Mouse (Mus musculus): Measurements from ENCODE around the gene Lig1. TPM values are rescaled to one million over a fixed set of nuclear protein-coding genes. Genes with fewer than 3 reads are reported as not detected.

Lig1 gene
- total and polyA plus RNA-seq, 3 experiments: 1.6 to 2.7 (median 2.6) TPM

GRCm38 (mm10) chr7:13291370-13291769 is 14.3 kb downstream of the Lig1 start:
- H3K27me3 ChIP-seq (ENCODE audit: control insufficient read depth, insufficient read depth, low read length): no peaks in the 10 kb centered on the region
- TF ChIP-seq POLR2A (IDR thresholded peaks at IDR 0.05; ENCODE audit: insufficient read depth, low read depth, low read length) (no peak), CTCF (IDR thresholded peaks at IDR 0.05) (no peak), EP300 (IDR thresholded peaks at IDR 0.05; ENCODE audit: insufficient read depth, low read depth, low read length) (no peak)
- no peak for DNase-seq
- no peaks in the 10 kb centered on the region for H3K4me1 ChIP-seq (ENCODE audit: control insufficient read depth, insufficient read depth, low read length)
- no peak overlapping the region for H3K4me3 ChIP-seq
- H3K79me2 ChIP-seq (replicated peaks; ENCODE audit: control insufficient read depth, insufficient read depth, low read length): no peaks in the 10 kb centered on the region
- no peak overlapping the region for H3K27ac ChIP-seq
- no peaks in the 10 kb centered on the region for H3K36me3 ChIP-seq (ENCODE audit: control insufficient read depth, insufficient read depth, low read length)
- H3K9ac ChIP-seq (ENCODE audit: low read depth, low read length): no peak overlapping the region
- intact Hi-C loops (cut with DNase I): no loop called here
- WGBS: 87% methylated on average over 2 of the region's 2 CpGs

- Histone ChIP-seq H3K79me2 (replicated peaks; ENCODE audit: control insufficient read depth, insufficient read depth, low read length) (no peaks in the 10 kb centered on the region), H3K4me3 (no peak overlapping the region), H3K4me1 (ENCODE audit: control insufficient read depth, insufficient read depth, low read length) (no peaks in the 10 kb centered on the region), H3K36me3 (ENCODE audit: control insufficient read depth, insufficient read depth, low read length) (no peaks in the 10 kb centered on the region), H3K9ac (ENCODE audit: low read depth, low read length) (no peak overlapping the region), H3K27ac (no peak overlapping the region), H3K27me3 (ENCODE audit: control insufficient read depth, insufficient read depth, low read length) (no peaks in the 10 kb centered on the region)
- WGBS: 69% methylated on average over 11 of the region's 11 CpGs
- DNase-seq: peak in 1 of 2 experiments; percentile 15
- intact Hi-C loops (cut with DNase I): no loop called here
- TF ChIP-seq CTCF (IDR thresholded peaks at IDR 0.05): no peak
- TF ChIP-seq POLR2A (IDR thresholded peaks at IDR 0.05; ENCODE audit: insufficient read depth, low read depth, low read length): no peak
- TF ChIP-seq EP300 (IDR thresholded peaks at IDR 0.05; ENCODE audit: insufficient read depth, low read depth, low read length): no peak
These were observed 17.1 kb downstream of the Lig1 start for GRCm38 (mm10) chr7:13293878-13294855.

GRCm38 (mm10) chr7:13295256-13295655 is 18.2 kb downstream of the Lig1 start:
- H3K27me3 ChIP-seq (ENCODE audit: control insufficient read depth, insufficient read depth, low read length): no peaks in the 10 kb centered on the region
- DNase-seq: no peak
- H3K4me1 ChIP-seq (ENCODE audit: control insufficient read depth, insufficient read depth, low read length): no peaks in the 10 kb centered on the region
- no peak overlapping the region for H3K4me3 ChIP-seq
- no peak overlapping the region for H3K9ac ChIP-seq (ENCODE audit: low read depth, low read length)
- H3K27ac ChIP-seq: no peak overlapping the region
- no peak for TF ChIP-seq CTCF (IDR thresholded peaks at IDR 0.05)
- no peak for TF ChIP-seq EP300 (IDR thresholded peaks at IDR 0.05; ENCODE audit: insufficient read depth, low read depth, low read length)
- no peak for TF ChIP-seq POLR2A (IDR thresholded peaks at IDR 0.05; ENCODE audit: insufficient read depth, low read depth, low read length)
- WGBS: 97% methylated on average over 7 of the region's 7 CpGs
- H3K79me2 ChIP-seq (replicated peaks; ENCODE audit: control insufficient read depth, insufficient read depth, low read length): no peaks in the 10 kb centered on the region
- H3K36me3 ChIP-seq (ENCODE audit: control insufficient read depth, insufficient read depth, low read length): no peaks in the 10 kb centered on the region
- intact Hi-C loops (cut with DNase I): no loop called here

GRCm38 (mm10) chr7:13297636-13298035 is 20.6 kb downstream of the Lig1 start:
- H3K4me1 ChIP-seq (ENCODE audit: control insufficient read depth, insufficient read depth, low read length): no peaks in the 10 kb centered on the region
- intact Hi-C loops (cut with DNase I): no loop called here
- H3K79me2 ChIP-seq (replicated peaks; ENCODE audit: control insufficient read depth, insufficient read depth, low read length): no peaks in the 10 kb centered on the region
- DNase-seq: no peak
- TF ChIP-seq EP300 (IDR thresholded peaks at IDR 0.05; ENCODE audit: insufficient read depth, low read depth, low read length) (no peak), POLR2A (IDR thresholded peaks at IDR 0.05; ENCODE audit: insufficient read depth, low read depth, low read length) (no peak), CTCF (IDR thresholded peaks at IDR 0.05) (no peak)
- H3K36me3 ChIP-seq (ENCODE audit: control insufficient read depth, insufficient read depth, low read length): no peaks in the 10 kb centered on the region
- no peak overlapping the region for H3K27ac ChIP-seq
- no peaks in the 10 kb centered on the region for H3K27me3 ChIP-seq (ENCODE audit: control insufficient read depth, insufficient read depth, low read length)
- WGBS: 82% methylated on average over 1 of the region's 1 CpGs
- H3K9ac ChIP-seq (ENCODE audit: low read depth, low read length): no peak overlapping the region
- H3K4me3 ChIP-seq: no peak overlapping the region

- TF ChIP-seq POLR2A (IDR thresholded peaks at IDR 0.05; ENCODE audit: insufficient read depth, low read depth, low read length) (no peak), CTCF (IDR thresholded peaks at IDR 0.05) (no peak), EP300 (IDR thresholded peaks at IDR 0.05; ENCODE audit: insufficient read depth, low read depth, low read length) (no peak)
- no peaks in the 10 kb centered on the region for H3K79me2 ChIP-seq (replicated peaks; ENCODE audit: control insufficient read depth, insufficient read depth, low read length)
- intact Hi-C loops (cut with DNase I): no loop called here
- 95% methylated on average over 5 of the region's 5 CpGs for WGBS
- no peaks in the 10 kb centered on the region for H3K4me1 ChIP-seq (ENCODE audit: control insufficient read depth, insufficient read depth, low read length)
- no peak overlapping the region for H3K4me3 ChIP-seq
- no peaks in the 10 kb centered on the region for H3K27me3 ChIP-seq (ENCODE audit: control insufficient read depth, insufficient read depth, low read length)
- no peak for DNase-seq
- H3K36me3 ChIP-seq (ENCODE audit: control insufficient read depth, insufficient read depth, low read length): no peaks in the 10 kb centered on the region
- no peak overlapping the region for H3K9ac ChIP-seq (ENCODE audit: low read depth, low read length)
- H3K27ac ChIP-seq: no peak overlapping the region
These were observed 21.7 kb downstream of the Lig1 start for GRCm38 (mm10) chr7:13298821-13299220.

- Histone ChIP-seq H3K9ac (ENCODE audit: low read depth, low read length) (no peak overlapping the region), H3K4me1 (ENCODE audit: control insufficient read depth, insufficient read depth, low read length) (no peaks in the 10 kb centered on the region), H3K27me3 (ENCODE audit: control insufficient read depth, insufficient read depth, low read length) (no peaks in the 10 kb centered on the region), H3K4me3 (no peak overlapping the region), H3K36me3 (ENCODE audit: control insufficient read depth, insufficient read depth, low read length) (no peaks in the 10 kb centered on the region), H3K79me2 (replicated peaks; ENCODE audit: control insufficient read depth, insufficient read depth, low read length) (no peaks in the 10 kb centered on the region), H3K27ac (no peak overlapping the region)
- intact Hi-C loops (cut with DNase I): no loop called here
- DNase-seq: no peak
- no peak for TF ChIP-seq EP300 (IDR thresholded peaks at IDR 0.05; ENCODE audit: insufficient read depth, low read depth, low read length)
- no peak for TF ChIP-seq POLR2A (IDR thresholded peaks at IDR 0.05; ENCODE audit: insufficient read depth, low read depth, low read length)
- no peak for TF ChIP-seq CTCF (IDR thresholded peaks at IDR 0.05)
- WGBS: 94% methylated on average over 1 of the region's 1 CpGs
These were observed 24.6 kb downstream of the Lig1 start for GRCm38 (mm10) chr7:13301643-13302042.

Measured in heart, adult 2 months (tissue).